Mouse (Mus musculus) forebrain, postnatal 0 days (tissue): ENCODE data around the gene Srgap2. TPM values are rescaled to one million over a fixed set of nuclear protein-coding genes. Genes with fewer than 3 reads are reported as not detected.
A peak's percentile ranks its signal among the peaks of the same experiment; 100 is the strongest.

ENCODE experiments used
- ATAC-seq: fragments of 200-750 bp; cut with Nextera tagmentation; 2 replicates; pipeline ENCODE4 v1.8.0; 2017; ENCODE audit warnings: mild to moderate bottlenecking, moderate library complexity
- DNase-seq: peaks from one replicate; pipeline ENCODE4 v3.0.0-alpha.2; 2015
- H3K27ac ChIP-seq: fragments of 300-500 bp; sonication (generic); 2 replicates; pipeline ENCODE4 v1.5.1; 2014; ENCODE audit warnings: low read depth, mild to moderate bottlenecking, antibody characterized with exemption, low read length, moderate library complexity, mixed read lengths
- H3K27me3 ChIP-seq: fragments of 300-500 bp; sonication (generic); 2 replicates; pipeline ENCODE4 v1.6.1; 2014; ENCODE audit warnings: mild to moderate bottlenecking, low read length, mixed read lengths; ENCODE audit not compliant: insufficient read depth
- H3K36me3 ChIP-seq: fragments of 300-500 bp; sonication (generic); 2 replicates; pipeline ENCODE4 v1.6.1; 2014; ENCODE audit warnings: mild to moderate bottlenecking, moderate library complexity; ENCODE audit not compliant: insufficient read depth
- H3K4me1 ChIP-seq: fragments of 300-500 bp; sonication (generic); 2 replicates; pipeline ENCODE4 v1.6.1; 2014; ENCODE audit warnings: antibody characterized with exemption; ENCODE audit not compliant: insufficient read depth
- H3K4me2 ChIP-seq: fragments of 300-500 bp; sonication (generic); 2 replicates; pipeline ENCODE4 v1.6.1; 2014; ENCODE audit warnings: low read depth, mild to moderate bottlenecking, moderate library complexity
- H3K4me3 ChIP-seq: fragments of 300-500 bp; sonication (generic); 2 replicates; pipeline ENCODE4 v1.5.1; 2014; ENCODE audit warnings: low read depth, low read length, mixed read lengths
- H3K9ac ChIP-seq: fragments of 300-500 bp; sonication (generic); 2 replicates; pipeline ENCODE4 v1.6.1; 2014; ENCODE audit warnings: mild to moderate bottlenecking
- H3K9me3 ChIP-seq: fragments of 300-500 bp; sonication (generic); 2 replicates; pipeline ENCODE4 v1.6.1; 2016; ENCODE audit warnings: low read length
- CTCF ChIP-seq: sonication (generic); IDR thresholded peaks from 2 replicates; pipeline ENCODE4 v1.5.1; 2016; ENCODE audit warnings: antibody characterized with exemption, control low read depth, low read depth
- WGBS: fragments of 180-500 bp; shearing (Covaris S2); extraction: QIAGEN DNeasy Blood & Tissue Kit; methylation state at CpG from one replicate; pipeline ENCODE4 v1.1.7; 2014; 5-methylcytosine and 5-hydroxymethylcytosine counted together
- polyA plus RNA-seq: library from polyadenylated mRNA; unstranded; fragments of >200 nt; fragmentation: Nextera tagmentation; extraction: Ambion mirVana; gene quantifications from 2 replicates; pipeline ENCODE4 v1.2.1, GENCODE M21; 2015
- total RNA-seq: library from RNA; depleted of rRNA; stranded (reverse); fragments of >200 nt; gene quantifications from 2 replicates; pipeline ENCODE4 v1.2.3, GENCODE M21; 2014

Gene Srgap2
- total and polyA plus RNA-seq, 2 experiments from 2014 or later = 28.1 to 68.4 TPM

DNA sequence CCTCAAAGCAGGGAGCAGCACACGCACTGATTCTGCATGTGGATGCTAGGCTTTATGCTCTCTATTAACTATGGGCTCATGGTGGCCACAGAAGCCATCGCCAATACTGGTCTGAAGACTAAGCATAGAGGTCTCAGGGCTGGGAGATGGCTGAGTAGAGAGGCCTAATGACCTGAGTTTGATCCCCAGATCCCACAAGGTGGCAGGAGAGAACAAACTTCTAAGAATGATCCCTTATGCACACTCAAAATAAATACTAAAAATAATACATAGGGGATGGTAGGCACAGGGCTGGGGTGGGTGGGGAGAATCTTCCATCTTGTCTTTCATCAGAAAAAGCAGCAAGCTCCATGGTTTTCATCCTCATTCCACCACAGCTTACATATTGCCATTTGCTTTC is 165.1 kb downstream of the Srgap2 start:
- Histone ChIP-seq H3K9ac (no peak overlapping the region), H3K36me3 (peaks cover 8% of the 10 kb centered on the region), H3K4me2 (no peak overlapping the region), H3K27me3 (no peaks in the 10 kb centered on the region), H3K9me3 (no peaks in the 10 kb centered on the region), H3K4me3 (no peak overlapping the region), H3K4me1 (no peaks in the 10 kb centered on the region), H3K27ac (no peak overlapping the region)
- peak; percentile 20; the same call in 1 of the 2 replicates for TF ChIP-seq CTCF
- ATAC-seq = peak; percentile 45; the same call in 1 of the 2 replicates
- 96% methylated on average over 2 of the region's 2 CpGs for WGBS
- DNase-seq = no peak

DNA sequence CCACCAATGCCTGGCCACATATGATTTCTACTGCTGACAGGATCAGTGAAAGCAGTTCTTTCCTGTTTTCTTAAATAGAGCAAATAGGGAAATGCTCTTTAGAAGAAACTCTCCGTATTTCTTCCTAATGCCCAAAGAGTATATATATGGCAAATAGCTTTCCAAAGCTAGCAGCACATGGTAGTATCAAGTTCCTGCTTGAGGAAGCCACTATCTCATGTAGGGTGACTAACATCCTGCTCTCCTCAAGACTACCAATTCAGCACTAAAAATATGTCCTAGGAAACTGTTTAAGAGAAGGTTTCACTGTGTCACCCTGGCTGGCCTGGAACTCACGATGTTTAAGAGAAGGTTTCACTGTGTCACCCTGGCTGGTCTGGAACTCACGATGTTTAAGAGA is 166.4 kb downstream of the Srgap2 start:
- H3K27ac ChIP-seq = no peak overlapping the region
- H3K9me3 ChIP-seq = no peaks in the 10 kb centered on the region
- peaks cover 8% of the 10 kb centered on the region for H3K36me3 ChIP-seq
- ATAC-seq (no peak), DNase-seq (no peak)
- no peak for TF ChIP-seq CTCF
- no peak overlapping the region for H3K9ac ChIP-seq
- 94% methylated on average over 3 of the region's 3 CpGs for WGBS
- H3K4me2 ChIP-seq = no peak overlapping the region
- H3K27me3 ChIP-seq = no peaks in the 10 kb centered on the region
- H3K4me1 ChIP-seq = no peaks in the 10 kb centered on the region
- no peak overlapping the region for H3K4me3 ChIP-seq

DNA sequence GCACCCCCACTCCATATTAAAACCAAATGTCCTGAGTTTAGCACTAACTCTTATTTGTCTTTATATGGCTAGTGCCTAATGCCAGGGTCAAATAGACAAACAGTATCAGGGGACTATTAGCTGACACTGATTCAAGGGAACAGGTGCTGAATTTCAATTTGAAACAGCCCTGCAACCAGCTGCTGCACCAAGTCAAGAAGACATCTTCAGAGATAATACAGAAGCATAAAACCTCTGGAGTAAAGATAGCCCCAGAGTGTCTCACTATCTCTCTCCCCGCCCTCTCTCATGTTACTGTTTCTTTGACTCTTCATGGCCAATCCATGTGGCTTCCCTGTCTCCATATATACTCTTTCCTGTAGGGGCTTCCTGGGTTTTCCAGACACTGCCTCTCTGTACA is 167.5 kb downstream of the Srgap2 start:
- no peak overlapping the region for H3K4me2 ChIP-seq
- H3K36me3 ChIP-seq = peaks cover 16% of the 10 kb centered on the region
- ATAC-seq = no peak
- no peak overlapping the region for H3K27ac ChIP-seq
- H3K4me3 ChIP-seq = no peak overlapping the region
- no peaks in the 10 kb centered on the region for H3K9me3 ChIP-seq
- H3K27me3 ChIP-seq = no peaks in the 10 kb centered on the region
- WGBS = 96% methylated on average over 1 of the region's 1 CpGs
- TF ChIP-seq CTCF = no peak
- no peak overlapping the region for H3K9ac ChIP-seq
- H3K4me1 ChIP-seq = no peaks in the 10 kb centered on the region
- no peak for DNase-seq

- 86% methylated on average over 1 of the region's 1 CpGs for WGBS
- DNase-seq (no peak), ATAC-seq (no peak)
- H3K4me3 ChIP-seq = no peak overlapping the region
- H3K27me3 ChIP-seq = no peaks in the 10 kb centered on the region
- TF ChIP-seq CTCF = no peak
- no peak overlapping the region for H3K9ac ChIP-seq
- H3K36me3 ChIP-seq = peaks cover 12% of the 10 kb centered on the region
- no peaks in the 10 kb centered on the region for H3K9me3 ChIP-seq
- no peak overlapping the region for H3K4me2 ChIP-seq
- no peaks in the 10 kb centered on the region for H3K4me1 ChIP-seq
- H3K27ac ChIP-seq = no peak overlapping the region
These were observed 169.9 kb downstream of the Srgap2 start for GRCm38 (mm10) chr1:131357213-131357612.

DNA sequence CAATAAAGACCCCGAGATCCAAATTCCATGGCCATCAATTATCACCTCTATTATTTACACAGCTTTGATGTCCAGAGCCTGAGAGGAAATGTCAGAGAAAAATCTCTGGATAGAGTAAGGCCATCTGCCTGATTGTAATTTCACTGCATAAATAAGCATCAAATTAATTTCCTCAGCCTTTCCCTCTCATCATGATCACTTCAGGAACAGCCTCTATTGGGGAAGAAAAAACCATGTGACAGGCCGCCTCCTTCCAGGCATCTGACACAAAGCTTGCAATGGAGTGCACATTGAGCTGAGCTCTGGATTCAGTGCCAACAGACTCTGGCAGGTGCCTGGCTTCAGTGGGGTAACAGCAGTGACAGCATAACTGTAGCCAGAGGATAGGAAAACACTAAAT is 175.7 kb downstream of the Srgap2 start:
- H3K9ac ChIP-seq = no peak overlapping the region; the same call in 1 of the 2 replicates
- ATAC-seq (peak; percentile 99), DNase-seq (peak; percentile 91)
- H3K36me3 ChIP-seq = peaks cover 35% of the 10 kb centered on the region
- H3K27ac ChIP-seq = peak overlapping the region; percentile 85
- no peak overlapping the region for H3K4me3 ChIP-seq
- no peaks in the 10 kb centered on the region; the same call in 1 of the 2 replicates for H3K4me1 ChIP-seq
- WGBS = 10% methylated on average over 2 of the region's 2 CpGs
- TF ChIP-seq CTCF = no peak
- H3K9me3 ChIP-seq = no peaks in the 10 kb centered on the region
- no peaks in the 10 kb centered on the region for H3K27me3 ChIP-seq
- H3K4me2 ChIP-seq = no peak overlapping the region

DNA sequence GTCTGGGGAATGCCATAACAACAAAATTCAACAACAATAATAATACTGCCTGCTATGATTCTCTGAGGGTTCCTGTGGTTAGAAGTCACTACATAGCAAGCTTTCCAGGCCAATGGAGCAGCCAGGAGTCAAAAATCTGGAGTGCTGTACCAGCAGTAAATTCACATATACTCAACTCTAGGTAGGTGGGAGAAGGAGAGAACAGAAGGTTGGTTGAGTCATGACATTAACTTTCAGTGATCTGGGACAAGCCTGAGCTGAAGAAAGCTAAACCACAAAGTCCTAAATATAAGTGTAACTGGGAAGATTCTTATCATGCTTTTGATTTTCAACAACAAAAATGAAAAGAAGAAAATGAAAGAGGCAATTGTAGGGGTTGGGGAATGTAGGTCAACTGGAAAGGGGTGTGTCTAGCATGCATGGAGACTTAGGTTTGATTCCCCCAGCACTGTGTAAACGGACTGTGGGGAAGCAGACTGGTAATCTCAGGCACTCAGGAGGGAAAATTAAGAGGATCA is 177.1 kb downstream of the Srgap2 start:
- Histone ChIP-seq H3K36me3 (peaks cover 40% of the 10 kb centered on the region), H3K4me2 (no peak overlapping the region), H3K4me3 (no peak overlapping the region), H3K4me1 (no peaks in the 10 kb centered on the region; the same call in 1 of the 2 replicates), H3K27me3 (no peaks in the 10 kb centered on the region), H3K9ac (no peak overlapping the region), H3K9me3 (no peaks in the 10 kb centered on the region), H3K27ac (peak overlapping the region; percentile 16; the same call in 1 of the 2 replicates)
- DNase-seq (no peak), ATAC-seq (no peak)
- no peak for TF ChIP-seq CTCF
- 60% methylated on average over 1 of the region's 1 CpGs for WGBS

- Histone ChIP-seq H3K4me2 (no peak overlapping the region), H3K9me3 (no peaks in the 10 kb centered on the region), H3K4me1 (no peaks in the 10 kb centered on the region; the same call in 1 of the 2 replicates), H3K27me3 (no peaks in the 10 kb centered on the region), H3K36me3 (peaks cover 44% of the 10 kb centered on the region), H3K4me3 (no peak overlapping the region), H3K27ac (no peak overlapping the region), H3K9ac (no peak overlapping the region)
- DNase-seq (no peak), ATAC-seq (no peak)
- no peak for TF ChIP-seq CTCF
- 87% methylated on average over 2 of the region's 2 CpGs for WGBS
These were observed 179.4 kb downstream of the Srgap2 start for GRCm38 (mm10) chr1:131347708-131348107.
